Mouse (Mus musculus) neural tube, embryonic 12.5 days (tissue): ENCODE measurements around the gene Gabpa. TPM values are rescaled to one million over a fixed set of nuclear protein-coding genes. Genes with fewer than 3 reads are reported as not detected.
A peak's percentile ranks its signal among the peaks of the same experiment; 100 is the strongest.

Source experiments
- ATAC-seq: fragments of 200-750 bp; cut with Nextera tagmentation; 2 replicates; pipeline ENCODE4 v1.8.0; 2017; ENCODE audit warnings: low read depth, mild to moderate bottlenecking, moderate TSS enrichment, moderate library complexity; ENCODE audit not compliant: low FRiP score
- H3K27ac ChIP-seq: fragments of 300-500 bp; sonication (generic); 2 replicates; pipeline ENCODE4 v1.5.1; 2016
- H3K27me3 ChIP-seq: fragments of 300-500 bp; sonication (generic); replicated peaks from 2 replicates; pipeline ENCODE4 v1.6.1; 2016; ENCODE audit warnings: mild to moderate bottlenecking
- H3K36me3 ChIP-seq: fragments of 300-500 bp; sonication (generic); 2 replicates; pipeline ENCODE4 v1.6.1; 2016; ENCODE audit warnings: mild to moderate bottlenecking
- H3K4me1 ChIP-seq: fragments of 300-500 bp; sonication (generic); 2 replicates; pipeline ENCODE4 v1.6.1; 2016
- H3K4me2 ChIP-seq: fragments of 300-500 bp; sonication (generic); replicated peaks from 2 replicates; pipeline ENCODE4 v1.6.1; 2016; ENCODE audit warnings: mild to moderate bottlenecking
- H3K4me3 ChIP-seq: fragments of 300-500 bp; sonication (generic); 2 replicates; pipeline ENCODE4 v1.5.1; 2016
- H3K9ac ChIP-seq: fragments of 300-500 bp; sonication (generic); 2 replicates; pipeline ENCODE4 v1.6.1; 2016; ENCODE audit warnings: mild to moderate bottlenecking
- H3K9me3 ChIP-seq: fragments of 300-500 bp; sonication (generic); 2 replicates; pipeline ENCODE4 v1.6.1; 2016; ENCODE audit warnings: mild to moderate bottlenecking
- WGBS: fragments of 180-500 bp; shearing (Covaris S2); methylation state at CpG from one replicate; pipeline ENCODE4 v1.1.7; 2016; 5-methylcytosine and 5-hydroxymethylcytosine counted together
- polyA plus RNA-seq: library from polyadenylated mRNA; unstranded; fragments of >200 nt; fragmentation: Nextera tagmentation; extraction: Ambion mirVana; gene quantifications from 2 replicates; pipeline ENCODE4 v1.2.1, GENCODE M21; 2016

The Gabpa gene
- polyA plus RNA-seq, 1 experiment from 2014 or later = 32.8 TPM

GRCm38 (mm10) chr16:84873805-84874204 is 39.1 kb downstream of the Gabpa start:
- Histone ChIP-seq H3K9ac (no peak overlapping the region), H3K4me3 (no peak overlapping the region), H3K9me3 (no peaks in the 10 kb centered on the region), H3K27ac (no peak overlapping the region), H3K36me3 (no peaks in the 10 kb centered on the region), H3K4me1 (no peaks in the 10 kb centered on the region), H3K27me3 (no peaks in the 10 kb centered on the region), H3K4me2 (no peak overlapping the region)
- no peak for ATAC-seq
- WGBS = 86% methylated on average over 8 of the region's 8 CpGs

GRCm38 (mm10) chr16:84875012-84875717 is 40.4 kb downstream of the Gabpa start:
- Histone ChIP-seq H3K9ac (no peak overlapping the region), H3K9me3 (no peaks in the 10 kb centered on the region), H3K4me3 (no peak overlapping the region), H3K4me2 (no peak overlapping the region), H3K36me3 (no peaks in the 10 kb centered on the region), H3K27me3 (no peaks in the 10 kb centered on the region), H3K4me1 (no peaks in the 10 kb centered on the region), H3K27ac (no peak overlapping the region)
- no peak for ATAC-seq
- WGBS = 85% methylated on average over 24 of the region's 24 CpGs

- Histone ChIP-seq H3K9ac (no peak overlapping the region), H3K9me3 (no peaks in the 10 kb centered on the region), H3K4me3 (no peak overlapping the region), H3K4me1 (no peaks in the 10 kb centered on the region), H3K4me2 (no peak overlapping the region), H3K27me3 (no peaks in the 10 kb centered on the region), H3K36me3 (no peaks in the 10 kb centered on the region), H3K27ac (no peak overlapping the region)
- WGBS = 92% methylated on average over 7 of the region's 7 CpGs
- no peak for ATAC-seq
Observed at GRCm38 (mm10) chr16:84875718-84876035, 41.0 kb downstream of the Gabpa start.

GRCm38 (mm10) chr16:84876082-84876481 is 41.4 kb downstream of the Gabpa start:
- no peak overlapping the region for H3K4me3 ChIP-seq
- H3K4me1 ChIP-seq = no peaks in the 10 kb centered on the region
- no peak overlapping the region for H3K27ac ChIP-seq
- 57% methylated on average over 8 of the region's 8 CpGs for WGBS
- no peaks in the 10 kb centered on the region for H3K27me3 ChIP-seq
- ATAC-seq = peak; percentile 53; the same call in 1 of the 2 replicates
- H3K9ac ChIP-seq = no peak overlapping the region
- no peaks in the 10 kb centered on the region for H3K36me3 ChIP-seq
- no peak overlapping the region for H3K4me2 ChIP-seq
- H3K9me3 ChIP-seq = no peaks in the 10 kb centered on the region

- Histone ChIP-seq H3K27me3 (no peaks in the 10 kb centered on the region), H3K4me3 (no peak overlapping the region), H3K9me3 (no peaks in the 10 kb centered on the region), H3K36me3 (no peaks in the 10 kb centered on the region), H3K4me1 (no peaks in the 10 kb centered on the region), H3K4me2 (no peak overlapping the region), H3K27ac (no peak overlapping the region), H3K9ac (no peak overlapping the region)
- WGBS = 18% methylated on average over 5 of the region's 5 CpGs
- ATAC-seq = peak; percentile 50; the same call in 1 of the 2 replicates
Observed at GRCm38 (mm10) chr16:84879146-84879545, 44.4 kb downstream of the Gabpa start.

- Histone ChIP-seq H3K9ac (no peak overlapping the region), H3K4me2 (no peak overlapping the region), H3K27me3 (no peaks in the 10 kb centered on the region), H3K36me3 (no peaks in the 10 kb centered on the region), H3K9me3 (no peaks in the 10 kb centered on the region), H3K4me3 (no peak overlapping the region), H3K4me1 (no peaks in the 10 kb centered on the region), H3K27ac (no peak overlapping the region)
- WGBS = 90% methylated on average over 9 of the region's 9 CpGs
- ATAC-seq = no peak
Observed at GRCm38 (mm10) chr16:84881168-84881567, 46.4 kb downstream of the Gabpa start.

- Histone ChIP-seq H3K27ac (no peak overlapping the region), H3K9me3 (no peaks in the 10 kb centered on the region), H3K27me3 (no peaks in the 10 kb centered on the region), H3K9ac (no peak overlapping the region), H3K4me2 (no peak overlapping the region), H3K4me3 (no peak overlapping the region), H3K36me3 (no peaks in the 10 kb centered on the region), H3K4me1 (no peaks in the 10 kb centered on the region)
- WGBS = 88% methylated on average over 8 of the region's 8 CpGs
- no peak for ATAC-seq
Observed at GRCm38 (mm10) chr16:84881754-84882321, 47.1 kb downstream of the Gabpa start.

GRCm38 (mm10) chr16:84884572-84884971 is 49.8 kb downstream of the Gabpa start:
- H3K4me3 ChIP-seq = no peak overlapping the region
- no peak overlapping the region for H3K27ac ChIP-seq
- no peak for ATAC-seq
- H3K27me3 ChIP-seq = no peaks in the 10 kb centered on the region
- H3K4me1 ChIP-seq = no peaks in the 10 kb centered on the region
- H3K9ac ChIP-seq = no peak overlapping the region
- WGBS = 89% methylated on average over 8 of the region's 8 CpGs
- H3K4me2 ChIP-seq = no peak overlapping the region
- no peaks in the 10 kb centered on the region for H3K36me3 ChIP-seq
- no peaks in the 10 kb centered on the region for H3K9me3 ChIP-seq

GRCm38 (mm10) chr16:84902995-84903394 is 68.3 kb downstream of the Gabpa start:
- ATAC-seq = no peak
- H3K4me1 ChIP-seq = no peaks in the 10 kb centered on the region
- no peaks in the 10 kb centered on the region for H3K27me3 ChIP-seq
- H3K4me2 ChIP-seq = no peak overlapping the region
- no peak overlapping the region for H3K9ac ChIP-seq
- no peak overlapping the region for H3K27ac ChIP-seq
- no peak overlapping the region for H3K4me3 ChIP-seq
- H3K9me3 ChIP-seq = no peaks in the 10 kb centered on the region
- 93% methylated on average over 4 of the region's 4 CpGs for WGBS
- H3K36me3 ChIP-seq = no peaks in the 10 kb centered on the region

- no peak overlapping the region for H3K27ac ChIP-seq
- H3K27me3 ChIP-seq = no peaks in the 10 kb centered on the region
- no peak for ATAC-seq
- H3K4me3 ChIP-seq = no peak overlapping the region
- WGBS = 94% methylated on average over 8 of the region's 8 CpGs
- no peak overlapping the region for H3K9ac ChIP-seq
- H3K36me3 ChIP-seq = no peaks in the 10 kb centered on the region
- H3K4me2 ChIP-seq = no peak overlapping the region
- H3K9me3 ChIP-seq = no peaks in the 10 kb centered on the region
- H3K4me1 ChIP-seq = no peaks in the 10 kb centered on the region
Observed at GRCm38 (mm10) chr16:84911477-84912165, 76.9 kb downstream of the Gabpa start.
